Mouse (Mus musculus): ENCODE results near the gene Col1a1. TPM values are rescaled to one million over a fixed set of nuclear protein-coding genes. Genes with fewer than 3 reads are reported as not detected.
"Not testable (repeated sequence)": the region's sequence is repeated elsewhere in the genome, so short reads cannot be mapped to it uniquely, and the experiment has no call there.

Gene Col1a1
- polyA plus RNA-seq, 1 experiment from 2014 or later: 85.4 TPM

- no peaks in the 10 kb centered on the region for H3K36me3 ChIP-seq
- no peaks in the 10 kb centered on the region for H3K9me3 ChIP-seq (replicated peaks)
- H3K4me3 ChIP-seq: no peak overlapping the region
- DNase-seq (ENCODE audit: low spot score): no peak
- no peak overlapping the region for H3K27ac ChIP-seq (replicated peaks)
- peaks cover 14% of the 10 kb centered on the region; the same call in 1 of the 2 replicates for H3K27me3 ChIP-seq (ENCODE audit: low read depth, poor library complexity, severe bottlenecking)
- WGBS: 84% methylated on average over 7 of the region's 7 CpGs
- H3K4me1 ChIP-seq: peaks cover 3% of the 10 kb centered on the region
These were observed 32.2 kb downstream of the Col1a1 start for GRCm38 (mm10) chr11:94968187-94968586.

DNA sequence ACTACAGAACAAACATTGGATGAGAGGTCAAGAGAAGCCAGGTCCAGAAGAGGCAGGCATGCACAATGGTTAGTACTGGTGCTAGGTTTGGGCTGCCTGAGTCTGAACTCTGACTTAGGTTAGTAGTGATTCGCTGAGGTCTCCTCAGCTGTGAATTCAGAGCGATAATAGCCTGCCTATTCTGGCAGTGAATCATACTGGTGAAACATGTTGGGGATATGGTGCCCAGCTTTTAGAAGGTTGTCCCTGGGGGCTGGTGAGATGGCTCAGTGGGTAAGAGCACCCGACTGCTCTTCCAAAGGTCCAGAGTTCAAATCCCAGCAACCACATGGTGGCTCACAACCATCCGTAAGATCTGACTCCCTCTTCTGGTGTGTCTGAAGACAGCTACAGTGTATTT, 33.7 kb downstream of the Col1a1 start:
- H3K27ac ChIP-seq (replicated peaks); H3K4me3 ChIP-seq; DNase-seq (ENCODE audit: low spot score); H3K9me3 ChIP-seq (replicated peaks); H3K36me3 ChIP-seq: not testable (repeated sequence)
- WGBS: 91% methylated on average over 4 of the region's 4 CpGs
- Histone ChIP-seq H3K4me1 (peaks cover 13% of the 10 kb centered on the region), H3K27me3 (ENCODE audit: low read depth, poor library complexity, severe bottlenecking) (peaks cover 14% of the 10 kb centered on the region; the same call in 1 of the 2 replicates)

- DNase-seq (ENCODE audit: low spot score): peak; percentile 61
- Histone ChIP-seq H3K27ac (replicated peaks) (no peak overlapping the region), H3K9me3 (replicated peaks) (no peaks in the 10 kb centered on the region), H3K36me3 (no peaks in the 10 kb centered on the region), H3K4me1 (peaks cover 13% of the 10 kb centered on the region), H3K27me3 (ENCODE audit: low read depth, poor library complexity, severe bottlenecking) (peaks cover 14% of the 10 kb centered on the region; the same call in 1 of the 2 replicates), H3K4me3 (no peak overlapping the region)
- 65% methylated on average over 15 of the region's 15 CpGs for WGBS
These were observed 34.4 kb downstream of the Col1a1 start for GRCm38 (mm10) chr11:94970210-94970943.

DNA sequence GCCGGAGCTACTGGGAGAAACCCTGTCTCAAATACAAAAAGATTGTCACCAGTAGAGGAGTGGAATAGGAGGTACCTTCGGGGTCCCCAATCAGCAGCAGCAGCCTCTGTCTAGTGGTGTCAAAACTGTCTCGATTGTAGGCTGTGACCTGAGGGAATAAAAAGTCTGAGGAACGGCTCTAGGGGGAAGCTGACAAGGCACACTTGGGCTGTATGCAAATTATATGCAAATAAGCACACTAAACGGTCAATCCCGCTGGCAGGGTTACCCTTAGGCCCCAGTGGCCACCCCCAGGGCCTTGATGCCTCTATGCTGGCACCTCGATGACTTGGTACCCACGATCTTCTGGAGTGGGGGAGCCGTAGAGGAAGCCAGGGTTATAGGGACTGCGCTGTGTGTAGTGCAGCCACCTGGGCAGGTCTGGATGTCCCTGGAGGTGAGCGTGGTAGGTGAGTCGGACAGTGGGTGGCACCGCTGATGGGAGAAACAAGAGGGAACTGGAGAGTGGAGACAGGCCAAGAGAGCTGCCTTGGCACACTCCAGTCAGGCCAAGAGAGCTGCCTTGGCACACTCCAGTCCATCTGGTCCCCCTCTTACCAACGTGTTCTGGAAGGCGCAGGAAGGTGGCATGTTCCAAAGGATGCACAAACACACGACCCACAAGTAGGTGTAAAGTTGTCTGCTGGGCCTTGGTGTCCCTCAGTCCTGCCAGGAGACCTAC, 36.0 kb downstream of the Col1a1 start:
- peaks cover 13% of the 10 kb centered on the region for H3K4me1 ChIP-seq
- no peak overlapping the region for H3K27ac ChIP-seq (replicated peaks)
- 70% methylated on average over 16 of the region's 16 CpGs for WGBS
- H3K4me3 ChIP-seq: no peak overlapping the region
- no peaks in the 10 kb centered on the region for H3K36me3 ChIP-seq
- peaks cover 14% of the 10 kb centered on the region; the same call in 1 of the 2 replicates for H3K27me3 ChIP-seq (ENCODE audit: low read depth, poor library complexity, severe bottlenecking)
- H3K9me3 ChIP-seq (replicated peaks): no peaks in the 10 kb centered on the region
- no peak for DNase-seq (ENCODE audit: low spot score)

DNA sequence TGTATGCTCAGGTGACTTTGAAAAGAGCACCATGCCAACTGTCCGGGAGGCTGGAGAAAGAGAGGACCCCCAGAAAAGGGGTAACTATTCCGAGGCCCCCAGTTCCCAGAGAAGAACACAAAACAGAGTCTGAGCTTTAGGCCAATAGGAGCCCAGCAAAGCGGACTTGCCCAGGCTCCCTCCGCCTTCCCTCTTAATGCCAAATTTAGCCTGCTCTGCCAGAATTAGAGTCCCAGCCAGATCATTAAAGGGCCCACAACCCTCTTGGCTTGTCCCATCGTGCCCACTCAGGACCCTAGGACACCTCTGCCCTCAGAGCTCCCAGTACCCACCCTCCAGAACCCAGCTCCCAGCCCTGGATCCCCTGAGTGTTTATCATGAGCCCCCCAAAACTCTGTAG, 36.9 kb downstream of the Col1a1 start:
- no peak overlapping the region for H3K27ac ChIP-seq (replicated peaks)
- no peaks in the 10 kb centered on the region for H3K9me3 ChIP-seq (replicated peaks)
- 70% methylated on average over 5 of the region's 5 CpGs for WGBS
- DNase-seq (ENCODE audit: low spot score): no peak
- no peaks in the 10 kb centered on the region for H3K36me3 ChIP-seq
- peaks cover 13% of the 10 kb centered on the region for H3K4me1 ChIP-seq
- peaks cover 14% of the 10 kb centered on the region; the same call in 1 of the 2 replicates for H3K27me3 ChIP-seq (ENCODE audit: low read depth, poor library complexity, severe bottlenecking)
- H3K4me3 ChIP-seq: no peak overlapping the region

GRCm38 (mm10) chr11:94973313-94973712, 37.3 kb downstream of the Col1a1 start:
- Histone ChIP-seq H3K4me3 (no peak overlapping the region), H3K27ac (replicated peaks) (no peak overlapping the region), H3K36me3 (no peaks in the 10 kb centered on the region), H3K9me3 (replicated peaks) (no peaks in the 10 kb centered on the region), H3K27me3 (ENCODE audit: low read depth, poor library complexity, severe bottlenecking) (peaks cover 13% of the 10 kb centered on the region; the same call in 1 of the 2 replicates), H3K4me1 (peaks cover 17% of the 10 kb centered on the region)
- 51% methylated on average over 4 of the region's 4 CpGs for WGBS
- no peak for DNase-seq (ENCODE audit: low spot score)

DNA sequence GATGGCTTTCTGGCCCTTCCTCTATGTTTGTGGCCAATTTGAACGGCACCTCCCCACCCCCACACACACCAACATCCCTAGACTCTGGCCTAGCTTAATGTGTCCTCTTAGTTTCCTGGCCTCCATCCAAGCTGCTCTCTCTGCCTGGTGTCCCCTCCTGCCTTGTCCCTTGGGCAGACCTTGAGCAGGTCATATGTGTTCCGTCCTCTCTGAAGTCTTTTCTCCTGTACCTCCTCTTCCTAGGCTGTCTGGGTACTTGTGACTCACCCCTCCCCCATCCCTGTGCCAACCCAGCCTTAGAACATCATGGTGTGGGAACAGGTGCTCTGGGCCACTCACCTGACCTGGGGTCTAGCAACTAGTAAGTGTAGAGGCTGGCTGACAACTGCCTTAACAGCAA, 38.9 kb downstream of the Col1a1 start:
- Histone ChIP-seq H3K36me3 (no peaks in the 10 kb centered on the region), H3K9me3 (replicated peaks) (no peaks in the 10 kb centered on the region), H3K4me1 (peaks cover 32% of the 10 kb centered on the region), H3K27ac (replicated peaks) (no peak overlapping the region; the same call in 1 of the 2 replicates), H3K4me3 (no peak overlapping the region), H3K27me3 (ENCODE audit: low read depth, poor library complexity, severe bottlenecking) (peaks cover 10% of the 10 kb centered on the region; the same call in 1 of the 2 replicates)
- no peak for DNase-seq (ENCODE audit: low spot score)
- WGBS: 87% methylated on average over 2 of the region's 2 CpGs

DNA sequence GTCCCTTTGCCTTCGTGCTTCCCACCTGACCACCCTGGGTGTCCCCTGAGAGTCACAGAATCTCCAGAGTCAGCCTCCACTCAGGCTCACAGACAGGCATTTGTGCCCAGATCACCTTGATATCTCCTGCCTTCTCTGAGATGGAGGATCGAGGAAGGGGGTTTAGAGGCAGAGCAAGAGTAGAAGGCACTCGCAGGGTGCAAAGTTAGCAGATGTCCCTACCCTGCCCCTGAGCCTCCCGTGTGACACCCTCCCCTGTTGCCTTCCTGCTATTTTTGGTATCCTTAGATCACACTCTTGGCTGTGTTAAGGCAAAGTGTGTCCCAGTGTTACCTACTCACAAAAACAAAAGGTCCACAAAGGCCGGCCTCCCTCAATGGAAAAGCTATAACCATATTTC, 40.2 kb downstream of the Col1a1 start, which contains the start of gene Sgca:
Sgca (minus strand) TSS at position 129 of the 400 bp plus-strand sequence.
- H3K36me3 ChIP-seq: no peaks in the 10 kb centered on the region
- H3K9me3 ChIP-seq (replicated peaks): no peaks in the 10 kb centered on the region
- no peak for DNase-seq (ENCODE audit: low spot score)
- no peak within 1 kb of the TSS for H3K27ac ChIP-seq (replicated peaks)
- 81% methylated on average over 5 of the region's 5 CpGs for WGBS
- H3K4me1 ChIP-seq: peaks cover 32% of the 10 kb centered on the region
- H3K4me3 ChIP-seq: no peak within 1 kb of the TSS
- peaks cover 5% of the 10 kb centered on the region; the same call in 1 of the 2 replicates for H3K27me3 ChIP-seq (ENCODE audit: low read depth, poor library complexity, severe bottlenecking)

DNA sequence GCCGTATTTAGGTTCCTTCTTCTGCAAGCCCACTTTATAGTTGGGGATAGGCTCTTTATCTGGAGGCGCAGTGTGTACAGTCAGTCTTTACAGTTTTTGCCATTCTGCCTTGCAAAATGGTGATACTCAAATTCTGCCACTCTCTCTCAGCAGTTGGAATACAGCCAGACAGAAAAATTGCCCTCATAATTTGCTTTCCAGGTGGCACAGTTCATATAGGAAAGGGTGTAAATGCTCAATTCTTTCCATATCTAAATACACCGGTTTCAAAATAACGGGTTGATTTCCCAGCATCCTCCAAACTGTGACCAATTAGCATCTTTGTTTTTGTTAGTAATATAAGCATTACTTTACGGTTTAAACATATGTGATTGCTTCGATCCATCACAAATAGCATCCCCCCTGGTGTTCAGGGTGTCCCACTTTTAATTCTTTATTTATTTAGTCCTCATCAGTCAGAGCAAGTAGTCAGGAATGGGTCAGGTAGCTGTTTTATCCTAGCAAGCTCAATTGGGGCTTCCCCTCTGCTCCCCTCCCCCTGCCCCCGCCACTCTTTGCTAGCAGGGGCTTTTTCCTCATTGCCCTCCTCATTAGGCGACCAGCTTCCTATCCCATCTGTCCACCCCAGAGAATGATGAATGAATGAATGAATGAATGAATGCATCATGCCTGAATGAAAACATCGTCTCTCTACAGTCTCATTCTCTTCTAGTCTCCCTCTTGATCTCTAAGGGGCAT, 42.3 kb downstream of the Col1a1 start:
- Histone ChIP-seq H3K9me3 (replicated peaks) (no peaks in the 10 kb centered on the region), H3K36me3 (no peaks in the 10 kb centered on the region), H3K4me1 (peaks cover 28% of the 10 kb centered on the region), H3K27ac (replicated peaks) (peak overlapping the region; percentile 89), H3K4me3 (peak overlapping the region; percentile 39), H3K27me3 (ENCODE audit: low read depth, poor library complexity, severe bottlenecking) (no peaks in the 10 kb centered on the region)
- 54% methylated on average over 9 of the region's 9 CpGs for WGBS
- no peak for DNase-seq (ENCODE audit: low spot score)

DNA sequence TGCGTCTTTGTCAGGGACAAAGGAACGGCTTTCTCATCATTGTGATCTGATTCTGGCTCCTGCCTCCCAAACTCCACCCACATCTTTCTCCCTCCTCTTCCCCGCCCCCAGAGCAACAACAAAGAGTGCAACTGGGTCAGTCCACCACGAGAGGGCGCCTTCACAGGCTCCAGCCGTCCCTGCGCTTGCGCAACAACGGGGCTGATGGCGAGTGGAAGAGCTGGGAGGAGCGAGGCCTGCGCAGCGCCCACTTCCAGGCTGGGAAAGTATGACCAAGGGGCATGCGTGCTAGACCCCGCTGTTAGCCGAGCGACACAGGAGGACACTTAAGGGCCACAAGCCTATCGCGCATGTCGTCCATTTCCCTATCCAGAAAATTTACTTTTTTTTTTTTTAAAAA, 42.9 kb downstream of the Col1a1 start:
- no peaks in the 10 kb centered on the region for H3K9me3 ChIP-seq (replicated peaks)
- H3K27ac ChIP-seq (replicated peaks): peak overlapping the region; percentile 89
- peak; percentile 98 for DNase-seq (ENCODE audit: low spot score)
- no peaks in the 10 kb centered on the region for H3K36me3 ChIP-seq
- peaks cover 22% of the 10 kb centered on the region for H3K4me1 ChIP-seq
- WGBS: under 1% methylated on average over 20 of the region's 20 CpGs
- no peaks in the 10 kb centered on the region for H3K27me3 ChIP-seq (ENCODE audit: low read depth, poor library complexity, severe bottlenecking)
- peak overlapping the region; percentile 39 for H3K4me3 ChIP-seq

DNA sequence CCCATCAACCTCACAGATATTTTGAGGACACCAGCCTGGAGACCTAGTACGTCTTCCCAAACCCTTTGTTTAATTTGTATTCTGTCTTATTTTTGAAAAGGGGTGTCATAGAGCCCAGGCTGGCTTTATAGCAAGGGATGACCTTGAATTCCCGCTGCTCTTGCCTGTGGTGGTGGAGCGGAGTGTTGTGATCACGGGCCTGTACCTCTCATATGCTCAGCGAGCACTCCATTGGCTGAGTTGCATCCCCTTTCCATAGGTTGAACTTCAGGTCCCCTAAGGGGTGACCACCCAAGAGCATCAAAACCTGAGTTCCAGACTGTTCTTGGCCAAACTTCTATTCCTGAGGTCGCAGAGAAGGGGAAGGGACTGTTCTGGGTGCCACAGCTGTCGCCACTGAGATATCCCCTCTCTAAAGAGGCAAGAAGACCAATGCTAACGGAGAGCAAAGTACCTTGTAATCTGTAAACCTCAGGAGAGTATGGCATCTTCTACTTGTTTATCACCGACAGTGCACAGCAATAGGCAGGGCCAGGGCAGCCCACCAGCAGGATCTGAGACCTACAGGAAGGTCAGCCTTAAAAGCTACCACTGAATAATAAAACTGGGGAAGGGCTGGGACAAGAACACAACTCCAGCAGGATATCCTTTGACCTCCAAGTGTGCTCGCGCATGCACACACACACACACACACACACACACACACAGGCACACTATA, 43.6 kb downstream of the Col1a1 start:
- 78% methylated on average over 11 of the region's 11 CpGs for WGBS
- Histone ChIP-seq H3K36me3 (no peaks in the 10 kb centered on the region), H3K27ac (replicated peaks) (peak overlapping the region; percentile 89), H3K4me1 (peaks cover 19% of the 10 kb centered on the region), H3K9me3 (replicated peaks) (no peaks in the 10 kb centered on the region), H3K4me3 (peak overlapping the region; percentile 39), H3K27me3 (ENCODE audit: low read depth, poor library complexity, severe bottlenecking) (no peaks in the 10 kb centered on the region)
- no peak for DNase-seq (ENCODE audit: low spot score)

- no peak overlapping the region for H3K27ac ChIP-seq (replicated peaks)
- H3K36me3 ChIP-seq: no peaks in the 10 kb centered on the region
- no peaks in the 10 kb centered on the region; the same call in 1 of the 2 replicates for H3K27me3 ChIP-seq (ENCODE audit: low read depth, poor library complexity, severe bottlenecking)
- H3K4me3 ChIP-seq: no peak overlapping the region
- no peaks in the 10 kb centered on the region for H3K9me3 ChIP-seq (replicated peaks)
- WGBS: 65% methylated on average over 1 of the region's 1 CpGs
- H3K4me1 ChIP-seq: peaks cover 45% of the 10 kb centered on the region
- DNase-seq (ENCODE audit: low spot score): no peak
These were observed 49.1 kb downstream of the Col1a1 start for GRCm38 (mm10) chr11:94985140-94985539.

Measured in midbrain, embryonic 10.5 days (tissue).